Mouse (Mus musculus) MEL (cell line): ENCODE measurements around the gene Vamp2.

Experiments used
- CTCF ChIP-seq, 3 experiments: IDR thresholded peaks in 2 of 3; conservative IDR thresholded peaks in 1 of 3; 2 replicates each; pipeline ENCODE4 v1.5.1; 2011 to 2012; ENCODE audit warnings: low read length in 3 of 3, low read depth in 2 of 3, mild to moderate bottlenecking in 2 of 3, improper control_type of control experiment in 1 of 3, inconsistent platforms in 1 of 3, mixed read lengths in 1 of 3, moderate library complexity in 1 of 3; ENCODE audit not compliant: control insufficient read depth in 1 of 3, insufficient read depth in 1 of 3, poor library complexity in 1 of 3, severe bottlenecking in 1 of 3
- NELFE ChIP-seq: IDR thresholded peaks from 2 replicates; pipeline ENCODE4 v1.6.1; 2011; ENCODE audit warnings: low read depth, low read length, improper control_type of control experiment
- POLR2A ChIP-seq, 2 experiments: IDR thresholded peaks; 2 replicates each; pipeline ENCODE4 v1.6.1; 2011 to 2012; ENCODE audit warnings: low read length in 2 of 2, mild to moderate bottlenecking in 2 of 2, control low read depth in 1 of 2, improper control_type of control experiment in 1 of 2, low read depth in 1 of 2, moderate library complexity in 1 of 2; ENCODE audit not compliant: control insufficient read depth in 1 of 2, insufficient read depth in 1 of 2, poor library complexity in 1 of 2
- TBP ChIP-seq: IDR thresholded peaks from 2 replicates; pipeline ENCODE4 v1.8.0; 2011; ENCODE audit warnings: low read depth, low read length, improper control_type of control experiment

GRCm38 (mm10) chr11:69114018-69114417 lies 25.7 kb downstream of the Vamp2 start:
- TF ChIP-seq POLR2A (IDR thresholded peaks at IDR 0.05; ENCODE audit: control insufficient read depth in 1 of 2, insufficient read depth in 1 of 2, low read depth in 1 of 2, low read length in 2 of 2, poor library complexity in 1 of 2) (no peak), NELFE (no peak), CTCF (IDR thresholded peaks at IDR 0.05 in 2 of 3, conservative IDR thresholded peaks at IDR 0.05 in 1 of 3; ENCODE audit: control insufficient read depth in 1 of 3, insufficient read depth in 1 of 3, low read depth in 2 of 3, low read length in 3 of 3, poor library complexity in 1 of 3, severe bottlenecking in 1 of 3) (no peak), TBP (no peak)
